Mouse (Mus musculus) limb, embryonic 14.5 days (tissue): Measurements from ENCODE around the gene Ddit4. TPM values are rescaled to one million over a fixed set of nuclear protein-coding genes. Genes with fewer than 3 reads are reported as not detected.
A peak's percentile ranks its signal among the peaks of the same experiment; 100 is the strongest.

Experiments
- ATAC-seq: fragments of 200-750 bp; cut with Nextera tagmentation; 2 replicates; pipeline ENCODE4 v1.8.0; 2017; ENCODE audit warnings: low read depth, moderate number of reproducible peaks, moderate TSS enrichment; ENCODE audit not compliant: low FRiP score
- DNase-seq: peaks from one replicate; pipeline ENCODE4 v3.0.0-alpha.2; 2015; ENCODE audit warnings: low spot score
- H3K27ac ChIP-seq: fragments of 300-500 bp; sonication (generic); replicated peaks from 2 replicates; pipeline ENCODE4 v1.5.1; 2014; ENCODE audit warnings: low read depth, mild to moderate bottlenecking, low read length, moderate library complexity, mixed read lengths
- H3K27me3 ChIP-seq: fragments of 300-500 bp; sonication (generic); 2 replicates; pipeline ENCODE4 v1.6.1; 2014; ENCODE audit warnings: low read length, mixed read lengths; ENCODE audit not compliant: control insufficient read depth, insufficient read depth
- H3K36me3 ChIP-seq: fragments of 300-500 bp; sonication (generic); 2 replicates; pipeline ENCODE4 v1.6.1; 2014; ENCODE audit warnings: mild to moderate bottlenecking, low read length, moderate library complexity, mixed read lengths; ENCODE audit not compliant: control insufficient read depth, insufficient read depth
- H3K4me1 ChIP-seq: fragments of 300-500 bp; sonication (generic); 2 replicates; pipeline ENCODE4 v1.6.1; 2014; ENCODE audit warnings: antibody characterized with exemption, low read length, mixed read lengths; ENCODE audit not compliant: control insufficient read depth, insufficient read depth
- H3K4me2 ChIP-seq: fragments of 300-500 bp; sonication (generic); replicated peaks from 2 replicates; pipeline ENCODE4 v1.6.1; 2014; ENCODE audit warnings: low read depth, mild to moderate bottlenecking, low read length, moderate library complexity; ENCODE audit not compliant: severe bottlenecking
- H3K4me3 ChIP-seq: fragments of 300-500 bp; sonication (generic); replicated peaks from 2 replicates; pipeline ENCODE4 v1.5.1; 2014; ENCODE audit warnings: low read length
- H3K9ac ChIP-seq: fragments of 300-500 bp; sonication (generic); 2 replicates; pipeline ENCODE4 v1.6.1; 2014; ENCODE audit warnings: mild to moderate bottlenecking, low read depth, low read length, moderate library complexity; ENCODE audit not compliant: severe bottlenecking
- H3K9me3 ChIP-seq: fragments of 300-500 bp; sonication (generic); 2 replicates; pipeline ENCODE4 v1.6.1; 2016; ENCODE audit warnings: low read length; ENCODE audit not compliant: control insufficient read depth
- POLR2A ChIP-seq: fragments of 200-500 bp; IDR thresholded peaks from 2 replicates; pipeline ENCODE4 v1.8.0; 2012; ENCODE audit warnings: inconsistent platforms, mild to moderate bottlenecking, moderate library complexity, borderline replicate concordance; ENCODE audit not compliant: insufficient read depth, insufficient read length; ENCODE audit errors: extremely low read depth
- WGBS: fragments of 180-500 bp; shearing (Covaris S2); extraction: QIAGEN DNeasy Blood & Tissue Kit; methylation state at CpG from one replicate; pipeline ENCODE4 v1.1.7; 2014; 5-methylcytosine and 5-hydroxymethylcytosine counted together
- polyA plus RNA-seq, 2 experiments: library from polyadenylated mRNA; depleted of rRNA in 1 of 2; stranded (reverse) in 1 of 2; unstranded in 1 of 2; fragments of >200 nt; fragmentation: Nextera tagmentation in 1 of 2; extraction: Ambion mirVana in 1 of 2; gene quantifications; 2 replicates each; pipeline versions ENCODE4 v1.2.1 to v1.2.3; 2012 to 2014

Gene Ddit4
- polyA plus RNA-seq, 2 experiments = 8.6 to 117 TPM

- Histone ChIP-seq H3K4me3 (no peak overlapping the region), H3K27me3 (no peaks in the 10 kb centered on the region), H3K4me2 (no peak overlapping the region), H3K4me1 (peaks cover 63% of the 10 kb centered on the region), H3K9ac (no peak overlapping the region), H3K9me3 (no peaks in the 10 kb centered on the region), H3K27ac (peak overlapping the region; percentile 49), H3K36me3 (no peaks in the 10 kb centered on the region)
- DNase-seq (no peak), ATAC-seq (no peak)
- 63% methylated on average over 6 of the region's 6 CpGs for WGBS
- TF ChIP-seq POLR2A = no peak
Observed at GRCm38 (mm10) chr10:59967309-59967942, 15.8 kb upstream of the Ddit4 start.

GRCm38 (mm10) chr10:59966743-59967142, 15.1 kb upstream of the Ddit4 start:
- no peaks in the 10 kb centered on the region for H3K36me3 ChIP-seq
- DNase-seq (no peak), ATAC-seq (no peak)
- H3K9me3 ChIP-seq = no peaks in the 10 kb centered on the region
- TF ChIP-seq POLR2A = no peak
- no peak overlapping the region for H3K4me3 ChIP-seq
- 86% methylated on average over 6 of the region's 6 CpGs for WGBS
- no peak overlapping the region for H3K4me2 ChIP-seq
- peak overlapping the region; percentile 97 for H3K27ac ChIP-seq
- H3K4me1 ChIP-seq = peaks cover 63% of the 10 kb centered on the region
- no peaks in the 10 kb centered on the region for H3K27me3 ChIP-seq
- H3K9ac ChIP-seq = no peak overlapping the region

- H3K4me3 ChIP-seq = no peak overlapping the region
- WGBS = 16% methylated on average over 8 of the region's 8 CpGs
- DNase-seq = peak; percentile 90
- H3K4me1 ChIP-seq = peaks cover 59% of the 10 kb centered on the region
- H3K27me3 ChIP-seq = no peaks in the 10 kb centered on the region
- H3K4me2 ChIP-seq = peak overlapping the region; percentile 40
- H3K36me3 ChIP-seq = no peaks in the 10 kb centered on the region
- ATAC-seq = peak; percentile 80
- peak overlapping the region; percentile 97 for H3K27ac ChIP-seq
- H3K9ac ChIP-seq = peak overlapping the region; percentile 0; the same call in 1 of the 2 replicates
- no peaks in the 10 kb centered on the region for H3K9me3 ChIP-seq
- no peak for TF ChIP-seq POLR2A
Observed at GRCm38 (mm10) chr10:59965788-59966187, 14.2 kb upstream of the Ddit4 start.

DNA sequence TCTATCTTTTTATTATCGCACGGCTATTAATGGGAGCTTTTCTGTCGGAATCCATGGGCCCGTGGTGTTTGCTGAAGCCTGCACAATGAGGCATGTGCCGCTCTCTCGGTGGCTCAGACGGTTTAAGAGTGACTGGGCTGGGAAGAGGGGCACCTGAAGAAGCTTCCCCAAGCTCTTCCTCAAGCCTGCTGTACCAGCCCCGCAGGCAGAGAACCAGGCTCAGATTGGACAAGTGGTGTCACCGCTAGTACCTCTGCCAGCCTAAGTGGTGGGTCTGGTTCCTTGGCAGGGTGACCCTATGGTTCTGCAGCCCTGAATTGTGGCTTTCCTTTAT, 13.7 kb upstream of the Ddit4 start:
- Histone ChIP-seq H3K36me3 (no peaks in the 10 kb centered on the region), H3K27me3 (no peaks in the 10 kb centered on the region), H3K4me2 (peak overlapping the region; percentile 40), H3K4me3 (no peak overlapping the region), H3K9ac (peak overlapping the region; percentile 0; the same call in 1 of the 2 replicates), H3K9me3 (no peaks in the 10 kb centered on the region), H3K4me1 (peaks cover 55% of the 10 kb centered on the region), H3K27ac (peak overlapping the region; percentile 97)
- no peak for DNase-seq
- no peak for ATAC-seq
- WGBS = 28% methylated on average over 9 of the region's 9 CpGs
- TF ChIP-seq POLR2A = no peak

DNA sequence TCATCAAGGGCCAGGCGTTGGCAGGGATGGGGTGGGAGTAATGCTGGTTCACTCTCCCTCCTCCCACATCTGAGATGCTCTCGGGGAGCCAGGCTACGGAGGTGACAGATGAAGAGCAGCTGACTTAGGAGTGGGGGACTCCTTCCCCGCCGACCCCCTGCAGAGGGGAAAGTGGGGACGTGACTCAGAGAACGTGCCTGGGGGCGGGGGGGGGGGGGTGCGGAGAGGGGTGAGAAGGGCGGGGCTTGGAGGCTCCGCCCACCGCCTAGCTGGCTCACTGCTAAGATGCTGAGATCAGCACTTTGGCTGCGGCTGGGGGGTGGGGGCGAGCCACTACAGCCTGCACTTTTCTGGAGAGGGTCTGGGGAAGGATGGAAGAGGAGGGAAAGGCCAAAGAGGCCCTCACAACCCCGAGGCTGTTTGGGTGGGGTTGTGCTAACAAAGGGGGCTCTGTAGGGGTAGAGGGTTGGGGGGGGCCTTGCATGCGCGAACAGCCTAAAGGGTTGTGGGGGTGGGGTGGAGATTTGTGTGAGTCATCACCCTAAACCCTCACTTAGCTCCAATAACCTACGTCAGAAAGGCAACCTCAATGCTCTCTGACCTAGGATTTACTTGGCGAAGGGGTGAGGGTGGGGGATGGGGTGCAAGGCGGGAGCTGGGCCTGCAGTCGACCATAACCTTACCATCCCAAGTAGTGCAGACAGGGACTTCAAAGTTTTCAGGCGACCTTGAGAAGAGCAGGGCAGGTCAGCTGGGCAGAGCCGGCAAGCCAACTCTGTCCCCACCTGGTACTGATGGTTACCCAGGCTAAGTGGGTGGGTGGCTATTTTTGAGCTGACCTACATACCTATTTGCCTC, 13.1 kb upstream of the Ddit4 start:
- no peaks in the 10 kb centered on the region for H3K9me3 ChIP-seq
- peak overlapping the region; percentile 97 for H3K27ac ChIP-seq
- ATAC-seq = peak; percentile 81
- H3K36me3 ChIP-seq = no peaks in the 10 kb centered on the region
- H3K4me3 ChIP-seq = no peak overlapping the region
- peaks cover 49% of the 10 kb centered on the region for H3K4me1 ChIP-seq
- DNase-seq = peak; percentile 91
- peak overlapping the region; percentile 40 for H3K4me2 ChIP-seq
- no peaks in the 10 kb centered on the region for H3K27me3 ChIP-seq
- no peak for TF ChIP-seq POLR2A
- WGBS = 5% methylated on average over 13 of the region's 23 CpGs
- H3K9ac ChIP-seq = peak overlapping the region; percentile 0; the same call in 1 of the 2 replicates
